Mouse (Mus musculus): ENCODE results near the gene Capzb.

DNA sequence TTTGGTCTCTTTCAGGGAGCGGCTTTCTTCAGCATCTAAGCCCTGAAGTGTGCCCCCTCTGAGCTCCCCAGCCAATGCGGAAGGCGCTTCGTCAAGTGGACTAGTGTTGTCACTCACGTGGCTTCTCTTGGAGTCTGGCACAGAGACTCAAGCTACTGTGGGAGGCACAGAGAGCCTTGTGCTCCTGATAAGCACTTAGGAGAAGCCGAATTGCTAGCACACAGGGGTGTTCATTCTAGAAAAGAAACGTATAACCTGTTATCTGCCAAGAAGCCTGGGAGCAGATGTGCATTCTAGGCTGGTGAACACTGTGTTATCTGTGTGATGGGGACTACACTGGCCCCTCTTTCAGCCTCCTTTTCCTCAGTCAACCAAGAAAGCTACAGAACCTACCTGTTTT lies 142.8 kb downstream of the Capzb start:
- TF ChIP-seq POLR2A (IDR thresholded peaks at IDR 0.05; ENCODE audit: borderline replicate concordance, extremely low read depth, insufficient read depth, insufficient read length, poor library complexity, severe bottlenecking), result no peak
- no peak for TF ChIP-seq CTCF (IDR thresholded peaks at IDR 0.05; ENCODE audit: borderline replicate concordance, extremely low read depth, insufficient read depth, insufficient read length)

Data from brain, embryonic 14.5 days (tissue).